Mouse (Mus musculus): ENCODE measurements at regions not wholly inside any gene's neighbourhood (a gene's known extent, or its start where the extent isn't known, plus 50 kb on each side); places are given as distances from the start of the nearest gene placed in this dataset.

DNA sequence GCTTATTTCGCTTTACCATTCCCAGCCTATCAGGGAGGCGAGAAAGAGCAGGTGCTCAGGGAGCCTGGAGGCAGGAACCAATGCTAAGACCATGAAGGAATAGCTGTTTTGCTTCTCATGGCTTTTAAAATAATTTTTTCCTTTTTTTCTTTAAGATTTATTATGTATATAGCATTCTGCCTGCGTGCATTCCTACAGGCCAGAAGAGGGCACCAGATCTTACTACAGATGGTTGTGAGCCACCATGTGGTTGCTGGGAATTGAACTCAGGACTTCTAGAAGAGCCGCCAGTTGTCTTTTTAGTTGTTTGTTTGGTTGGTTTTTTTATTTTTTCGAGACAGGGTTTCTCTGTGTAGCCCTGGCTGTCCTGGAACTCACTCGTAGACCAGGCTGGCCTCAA lies 113.6 kb upstream of the Armc2 start:
- DNase-seq (ENCODE audit: low spot score in 2 of 2): no peak

DNA sequence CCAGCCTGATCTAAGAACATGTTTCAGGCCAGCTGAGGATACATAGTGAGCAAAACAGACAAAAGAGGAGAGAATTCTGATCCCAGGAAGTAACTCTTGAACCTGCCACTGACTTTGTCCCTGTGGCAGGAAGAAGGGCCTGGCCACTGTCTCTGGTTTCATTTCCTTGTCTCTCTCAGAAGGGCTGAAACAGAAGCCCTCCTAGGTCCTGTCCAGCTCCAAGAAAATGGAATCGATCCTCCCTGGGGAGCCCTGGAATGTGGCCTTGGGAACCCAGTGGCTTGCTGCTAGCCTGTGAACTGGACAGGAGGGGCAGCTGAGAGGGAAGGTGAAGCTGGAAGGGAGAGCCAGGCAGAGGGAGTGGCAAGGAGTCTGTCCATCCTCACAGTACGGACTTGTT lies 113.1 kb upstream of the Armc2 start:
- DNase-seq (ENCODE audit: low spot score in 2 of 2): no peak

DNA sequence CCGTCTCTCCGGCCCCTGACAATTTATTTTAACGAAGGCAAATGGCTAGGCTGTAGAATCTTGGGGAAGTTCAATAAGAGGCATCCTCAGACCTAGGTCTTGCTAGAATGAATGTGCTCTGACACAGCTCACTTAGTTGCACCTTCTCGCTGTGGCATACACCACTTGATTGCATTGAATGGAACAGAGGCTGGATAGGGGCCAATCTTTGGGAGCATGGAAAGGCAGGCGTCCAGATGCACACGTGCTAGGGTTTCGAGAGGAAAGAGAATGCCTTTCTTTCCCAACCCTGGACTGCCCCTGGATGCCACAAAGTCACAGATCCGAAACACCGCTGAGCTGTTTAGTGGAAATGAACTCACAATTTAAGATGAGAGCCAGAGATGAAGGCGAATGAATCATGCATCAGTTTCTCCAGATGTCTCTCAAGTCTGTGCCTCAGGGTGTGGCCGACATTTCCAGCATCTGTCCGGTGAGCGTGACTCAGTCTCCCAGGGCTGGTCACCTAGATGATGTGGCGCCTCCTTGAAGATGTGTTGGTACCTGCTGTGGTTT lies 109.7 kb upstream of the Armc2 start:
- DNase-seq (ENCODE audit: low spot score in 2 of 2): no peak

- no peak for DNase-seq (ENCODE audit: low spot score in 2 of 2)
These were observed 108.6 kb upstream of the Armc2 start for GRCm38 (mm10) chr10:42126816-42127215.

GRCm38 (mm10) chr10:42122768-42123635 lies 104.8 kb upstream of the Armc2 start:
- DNase-seq (ENCODE audit: low spot score in 2 of 2): no peak

DNA sequence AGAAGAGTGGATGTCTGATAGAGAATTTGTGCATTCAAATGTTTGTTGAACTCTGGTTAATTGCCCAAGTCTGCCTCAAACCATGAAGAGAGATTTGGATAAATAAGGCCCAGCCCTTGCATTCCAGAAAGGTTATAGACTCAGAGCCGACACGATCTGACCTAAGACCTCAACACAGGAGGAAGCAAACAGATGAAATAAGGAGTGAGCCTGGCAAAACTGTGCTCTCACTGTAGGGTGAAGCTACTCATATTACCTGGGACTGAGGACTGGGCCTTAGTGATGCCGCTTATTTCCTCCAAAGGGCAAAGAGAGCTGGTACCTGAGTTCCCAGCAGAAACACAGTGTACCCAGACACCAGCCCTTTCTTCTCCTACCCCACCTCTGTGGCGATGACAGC lies 103.7 kb upstream of the Armc2 start:
- DNase-seq (ENCODE audit: low spot score in 2 of 2): no peak

DNA sequence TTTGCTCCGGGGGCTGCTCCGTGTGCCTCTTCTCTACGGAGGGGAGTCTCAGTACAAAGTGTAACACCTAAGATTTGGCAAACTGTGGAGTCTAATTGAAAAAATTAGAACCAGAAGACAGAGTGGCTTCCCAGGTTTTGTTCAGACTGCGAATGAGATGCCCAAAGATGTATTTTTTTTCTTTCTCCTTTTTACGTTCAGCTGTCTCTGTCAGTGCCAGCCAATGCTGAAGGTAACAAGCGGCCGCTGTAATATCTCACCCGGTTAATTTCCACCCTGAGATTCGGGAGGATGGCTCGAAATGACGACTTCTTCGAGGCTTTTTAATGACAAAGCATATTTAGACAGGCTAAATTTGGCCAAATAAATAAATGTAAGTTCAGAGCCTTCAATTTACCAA lies 101.1 kb upstream of the Armc2 start:
- DNase-seq (ENCODE audit: low spot score in 2 of 2): no peak

DNA sequence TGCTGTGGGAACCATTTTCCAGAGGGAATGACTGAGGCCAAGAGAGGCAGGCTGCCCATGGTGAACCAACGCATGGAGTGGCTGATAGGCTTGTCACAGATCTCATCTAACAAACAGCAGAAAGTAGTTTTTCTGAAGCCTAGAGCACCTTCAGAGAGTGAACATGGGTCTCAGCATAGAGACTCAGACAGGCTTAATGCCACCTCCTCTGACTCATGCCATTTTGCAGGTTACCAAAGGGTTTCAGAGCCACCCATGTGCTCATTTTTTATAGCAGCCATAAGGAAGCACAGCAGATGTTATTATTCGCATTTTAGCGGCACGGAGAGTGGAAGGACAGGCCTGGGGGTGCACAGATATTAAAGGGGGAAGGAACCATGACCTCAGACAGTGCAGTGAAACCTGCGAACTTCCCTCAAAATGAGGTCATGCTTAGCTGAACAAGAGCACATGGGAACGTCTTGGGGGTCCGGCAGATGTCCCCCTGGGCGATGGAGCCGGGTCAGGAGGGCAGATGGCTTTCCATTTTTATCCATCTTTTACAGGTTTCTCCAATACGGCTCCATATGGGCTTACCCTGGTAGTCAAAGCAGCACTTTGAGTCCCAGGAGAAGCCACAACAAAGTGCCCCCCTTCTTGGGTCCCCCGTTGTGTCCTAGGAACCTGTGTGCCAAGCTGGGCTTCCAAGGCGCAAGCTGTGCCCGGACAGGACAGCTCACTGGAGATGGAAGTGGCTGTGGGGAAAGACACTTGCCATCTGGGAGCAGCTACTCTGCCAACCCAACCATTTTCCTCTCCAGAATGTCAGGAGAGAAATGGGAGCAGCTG lies 100.3 kb upstream of the Armc2 start:
- no peak for DNase-seq (ENCODE audit: low spot score in 2 of 2)

GRCm38 (mm10) chr10:42117523-42117922 lies 99.3 kb upstream of the Armc2 start:
- DNase-seq (ENCODE audit: low spot score in 2 of 2): no peak

GRCm38 (mm10) chr10:42115920-42116298 lies 97.7 kb upstream of the Armc2 start:
- DNase-seq (ENCODE audit: low spot score in 2 of 2): no peak

DNA sequence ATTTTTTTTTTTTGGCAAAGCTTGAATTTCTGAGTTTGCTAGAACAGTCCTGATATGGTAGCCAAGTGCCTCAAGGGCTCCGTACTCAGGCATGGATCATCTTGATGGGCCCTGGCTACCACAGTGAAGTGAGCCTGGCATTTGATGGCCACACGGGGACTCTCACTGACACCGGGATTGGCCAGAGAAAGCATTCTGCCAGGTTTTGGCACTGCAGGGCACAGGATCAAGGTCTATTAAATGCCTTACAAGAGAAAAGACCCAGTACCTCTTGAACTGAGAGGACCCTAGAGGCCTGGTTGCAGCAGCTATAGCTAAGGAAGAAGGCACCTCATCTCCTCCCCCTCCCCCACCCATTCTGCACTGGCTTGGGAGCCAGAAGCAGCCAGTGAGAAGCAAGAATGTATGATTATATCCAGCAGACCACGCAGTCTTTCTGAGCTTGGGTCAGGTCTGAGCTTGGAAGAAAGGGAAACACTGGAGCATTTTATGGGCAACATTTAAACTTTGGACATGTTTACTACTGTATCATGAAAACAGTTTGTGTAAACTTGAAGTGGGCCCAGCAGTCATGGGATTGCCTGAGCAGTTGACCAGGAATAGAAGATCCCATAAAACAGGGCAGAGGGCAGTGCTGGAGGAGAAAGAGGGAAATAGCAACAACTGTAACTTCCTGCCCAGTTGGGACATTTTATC lies 97.1 kb upstream of the Armc2 start:
- no peak for DNase-seq (ENCODE audit: low spot score in 2 of 2)

GRCm38 (mm10) chr10:42110704-42111103 lies 92.5 kb upstream of the Armc2 start:
- DNase-seq (ENCODE audit: low spot score in 2 of 2): no peak

DNA sequence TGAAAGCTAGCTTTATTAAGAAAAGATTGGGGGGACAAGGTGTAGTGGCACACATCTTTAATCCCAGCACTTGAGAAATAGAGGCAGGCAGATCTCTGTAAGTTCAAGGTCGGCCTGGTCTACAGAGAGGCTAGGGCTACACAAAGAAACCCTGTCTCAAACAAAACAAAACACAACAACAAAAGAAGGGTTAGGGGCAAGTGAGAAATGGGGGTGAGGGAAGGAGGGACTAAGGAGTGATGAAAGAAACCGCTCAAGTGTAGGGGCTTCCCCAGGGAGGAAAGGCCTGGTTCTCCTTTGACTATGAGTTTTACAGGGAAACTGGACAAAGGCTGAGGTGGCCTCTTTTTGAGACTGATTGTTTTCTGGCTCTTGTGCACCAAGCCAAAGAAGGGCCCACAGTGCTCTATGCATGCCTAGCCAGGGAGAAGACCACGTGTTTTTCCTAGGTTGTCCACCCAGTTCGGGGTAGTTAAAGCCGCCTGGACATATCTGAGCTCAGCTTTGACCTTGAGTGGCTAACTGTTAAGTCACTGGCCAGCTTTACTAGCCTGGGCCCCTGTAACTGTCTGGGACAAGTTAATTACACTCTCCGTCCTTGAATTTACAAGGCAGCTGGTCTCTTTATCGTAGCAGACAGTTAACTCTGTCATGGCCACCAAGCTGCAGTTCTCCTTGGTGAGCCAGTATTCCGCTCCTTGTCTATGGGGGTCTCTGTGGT lies 90.2 kb upstream of the Armc2 start:
- DNase-seq (ENCODE audit: low spot score in 2 of 2): no peak

- DNase-seq (ENCODE audit: low spot score in 2 of 2): no peak
These were observed 89.4 kb upstream of the Armc2 start for GRCm38 (mm10) chr10:42107437-42108293.

DNA sequence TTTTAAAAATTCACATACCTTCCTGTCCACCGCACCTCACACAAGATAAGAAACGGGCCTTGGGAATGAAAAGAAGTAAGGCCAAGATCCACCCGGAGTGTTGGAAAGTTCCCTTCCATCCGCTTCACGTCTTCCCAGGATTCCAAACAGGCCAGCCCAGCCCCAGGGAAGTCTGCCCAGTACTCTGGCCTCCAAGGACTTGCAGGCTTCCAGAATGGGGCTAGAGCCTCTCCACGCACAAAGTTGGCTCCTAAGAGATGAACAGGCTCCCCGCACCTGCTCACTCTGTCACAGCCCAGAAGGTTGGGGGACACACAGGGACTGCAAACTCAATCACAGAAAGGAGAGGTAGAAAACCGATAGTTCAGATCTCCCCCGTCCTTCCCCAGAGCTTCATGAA lies 88.4 kb upstream of the Armc2 start:
- DNase-seq (ENCODE audit: low spot score in 2 of 2): no peak

DNA sequence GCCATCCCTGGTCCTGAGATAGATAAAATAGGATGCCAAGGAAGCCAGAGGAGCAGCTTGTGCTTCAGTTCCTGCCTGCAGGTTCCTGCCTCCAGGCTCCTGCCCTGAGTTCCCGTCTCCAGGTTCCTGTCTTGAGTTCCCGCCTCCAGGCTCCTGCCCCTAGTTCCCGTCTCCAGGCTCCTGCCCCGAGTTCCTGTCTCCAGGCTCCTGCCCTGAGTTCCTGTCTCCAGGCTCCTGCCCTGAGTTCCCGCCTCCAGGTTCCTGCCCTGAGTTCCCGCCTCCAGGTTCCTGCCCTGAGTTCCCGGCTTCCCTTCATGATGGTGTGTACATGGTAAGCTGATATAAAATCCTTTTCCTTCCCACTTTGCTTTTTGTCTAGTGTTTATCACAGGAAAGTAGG lies 86.8 kb upstream of the Armc2 start:
- DNase-seq (ENCODE audit: low spot score in 2 of 2): no peak

- DNase-seq (ENCODE audit: low spot score in 2 of 2): no peak
These were observed 84.1 kb upstream of the Armc2 start for GRCm38 (mm10) chr10:42102320-42102719.

GRCm38 (mm10) chr10:42101096-42101495 lies 82.9 kb upstream of the Armc2 start:
- DNase-seq (ENCODE audit: low spot score in 2 of 2): no peak

DNA sequence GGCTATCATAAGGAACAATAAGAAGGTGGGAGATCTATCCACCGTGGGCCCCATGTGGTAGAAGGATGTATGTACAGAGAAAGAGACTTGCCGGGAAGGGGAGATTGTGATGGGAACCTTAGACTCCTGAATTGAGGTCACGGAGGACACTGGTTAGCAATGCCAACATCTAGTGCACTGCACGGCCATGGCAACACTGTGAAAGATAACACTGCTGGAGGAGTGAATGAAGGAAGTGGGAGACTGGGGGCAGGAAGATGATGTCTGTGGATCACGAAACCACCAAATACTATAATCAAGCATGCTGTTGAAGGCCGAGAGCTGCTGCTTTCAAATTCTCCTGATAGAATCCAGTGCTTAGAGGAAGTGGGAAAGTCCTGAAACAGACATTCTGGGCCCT lies 78.7 kb upstream of the Armc2 start:
- DNase-seq (ENCODE audit: low spot score in 2 of 2): no peak

- DNase-seq (ENCODE audit: low spot score in 2 of 2): no peak
These were observed 77.7 kb upstream of the Armc2 start for GRCm38 (mm10) chr10:42095986-42096385.
